Mouse (Mus musculus) macrophage (primary cell): ENCODE measurements around the gene Gm43064. TPM values are rescaled to one million over a fixed set of nuclear protein-coding genes. Genes with fewer than 3 reads are reported as not detected.
"Not testable (repeated sequence)": the region's sequence is repeated elsewhere in the genome, so short reads cannot be mapped to it uniquely, and the experiment has no call there.

Source experiments
- H3K27ac ChIP-seq: fragments of 350-480 bp; formaldehyde crosslinking; 2 replicates; pipeline ENCODE4 v1.9.0; 2021
- H3K36me3 ChIP-seq: fragments of 350-480 bp; formaldehyde crosslinking; 2 replicates; pipeline ENCODE4 v1.9.0; 2021; ENCODE audit errors: inconsistent target
- H3K4me3 ChIP-seq: fragments of 350-480 bp; formaldehyde crosslinking; 2 replicates; pipeline ENCODE4 v1.9.0; 2021; ENCODE audit errors: inconsistent target
- H3K79me2 ChIP-seq: fragments of 350-480 bp; formaldehyde crosslinking; 2 replicates; pipeline ENCODE4 v1.9.0; 2021; ENCODE audit errors: inconsistent target
- WGBS: methylation state at CpG from one replicate; pipeline ENCODE4 v1.1.7; 2026; ENCODE audit warnings: inconsistent platforms; ENCODE audit not compliant: missing documents; 5-methylcytosine and 5-hydroxymethylcytosine counted together
- polyA plus RNA-seq: library from polyadenylated mRNA; stranded (reverse); fragments of 250-400 nt; gene quantifications from 3 replicates; pipeline ENCODE4 v1.2.4, GENCODE M21; 2018; ENCODE audit warnings: inconsistent platforms

Gm43064 gene
- polyA plus RNA-seq, 1 experiment from 2014 or later, result not detected

DNA sequence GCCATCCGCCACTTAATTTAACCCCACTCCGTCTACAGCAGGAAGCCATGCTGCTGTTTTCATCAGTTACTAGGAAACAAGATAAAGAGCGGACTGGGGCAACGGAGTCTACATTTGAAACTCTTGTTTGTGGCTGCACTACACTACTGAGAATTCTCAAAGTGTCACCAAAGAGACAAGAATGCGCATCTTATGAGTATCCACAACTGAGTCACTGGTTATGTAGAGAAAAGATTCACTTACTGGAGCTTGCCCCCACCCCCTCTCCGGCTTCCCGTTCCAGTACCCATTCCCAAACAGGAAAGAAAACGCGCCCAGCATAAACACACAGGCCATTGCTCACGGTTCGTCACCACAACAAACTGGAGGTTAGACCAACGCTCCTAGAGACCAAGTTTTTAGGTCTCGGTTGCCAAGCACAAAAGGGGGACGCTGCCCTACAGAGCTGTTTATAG lies 19.5 kb upstream of the Gm43064 start:
- Histone ChIP-seq H3K4me3 (peak overlapping the region; percentile 88), H3K36me3 (no peaks in the 10 kb centered on the region), H3K27ac (peak overlapping the region; percentile 60), H3K79me2 (peaks cover 58% of the 10 kb centered on the region)
- WGBS, result under 1% methylated on average over 14 of the region's 14 CpGs

DNA sequence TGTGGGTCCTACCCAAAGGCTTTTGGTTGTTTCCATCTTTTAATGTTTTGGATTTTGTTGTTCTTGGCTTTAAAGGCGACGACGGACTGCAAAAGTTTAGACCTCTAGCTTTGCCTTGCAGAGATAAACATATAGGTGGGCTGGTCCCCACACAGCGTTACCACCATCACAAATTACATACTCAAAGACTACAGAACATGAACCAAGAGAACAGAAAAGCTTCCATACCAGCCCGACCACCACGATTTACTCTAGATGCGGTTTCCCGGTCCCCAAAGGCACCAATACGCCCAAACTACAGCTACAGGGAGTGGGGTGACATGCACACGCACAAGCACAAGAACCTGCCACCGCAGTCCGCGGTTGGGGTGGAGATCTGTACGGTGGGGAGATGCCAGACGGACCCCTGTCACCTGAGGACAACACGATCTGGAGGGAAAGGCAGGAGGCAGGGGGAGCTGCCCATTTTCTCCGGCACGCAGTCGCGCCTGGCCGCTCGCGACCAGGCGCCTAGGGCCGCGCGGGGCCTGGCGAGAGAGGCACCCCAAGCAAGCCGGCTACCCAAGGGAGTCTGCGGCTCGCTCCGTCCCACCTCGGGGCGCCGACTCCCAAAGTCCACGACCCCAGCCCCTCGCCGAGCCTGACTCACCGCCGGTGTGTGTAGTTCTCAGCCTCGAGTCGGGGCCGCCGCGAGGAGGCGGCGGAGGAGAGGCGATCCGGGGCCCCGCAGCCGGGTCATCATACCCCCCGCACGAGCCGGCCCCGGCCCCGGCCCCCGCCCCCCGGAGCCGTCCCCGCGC lies 18.8 kb upstream of the Gm43064 start:
- WGBS, result under 1% methylated on average over 47 of the region's 61 CpGs
- peak overlapping the region; percentile 60 for H3K27ac ChIP-seq
- peak overlapping the region; percentile 88 for H3K4me3 ChIP-seq
- H3K36me3 ChIP-seq, result no peaks in the 10 kb centered on the region
- peaks cover 51% of the 10 kb centered on the region for H3K79me2 ChIP-seq

DNA sequence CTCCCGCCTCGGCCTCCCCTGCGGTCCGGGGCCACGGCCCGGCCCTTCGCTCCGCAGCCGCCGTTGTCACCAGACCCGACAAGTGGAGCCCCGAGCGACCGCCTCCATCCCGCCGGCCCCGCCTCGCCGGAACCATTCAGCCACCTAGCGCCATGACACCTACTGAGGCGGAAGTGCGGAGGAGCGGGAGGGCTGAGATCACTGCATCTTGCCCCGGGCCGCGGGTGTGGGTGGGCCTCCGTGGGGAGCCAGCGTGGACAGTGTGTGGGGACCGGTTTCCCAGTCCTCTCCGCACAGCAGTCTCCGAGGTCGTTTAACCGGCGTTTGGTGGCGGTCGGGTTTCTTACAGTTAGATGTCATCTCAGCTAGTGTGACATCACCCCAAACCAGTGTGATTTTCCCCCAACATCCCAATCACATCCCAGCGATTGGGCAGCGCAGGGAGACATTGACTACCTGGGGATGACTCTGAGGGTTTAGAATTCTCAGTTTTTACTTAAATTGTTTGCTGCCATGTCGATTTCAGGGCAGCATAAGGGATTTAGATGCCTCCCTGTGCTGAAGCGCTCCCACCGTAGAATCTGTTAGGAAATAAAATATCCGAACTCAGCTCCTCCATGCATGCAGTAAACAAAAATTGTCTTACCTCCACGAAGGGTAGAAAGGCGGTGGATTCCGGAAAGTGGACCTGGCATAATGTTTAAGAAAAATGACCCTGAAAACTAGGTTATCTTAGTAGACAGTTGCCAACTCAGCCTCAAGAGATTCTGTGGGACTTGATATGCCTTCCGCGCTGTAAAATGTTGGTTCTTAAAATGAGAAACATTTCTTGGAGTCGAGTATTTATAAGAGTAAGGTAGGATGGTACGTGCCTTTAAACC lies 17.9 kb upstream of the Gm43064 start, which contains the start of gene Hipk1:
TSS of gene Hipk1 (minus strand) at position 334 of the 881 bp plus-strand sequence.
- peaks cover 42% of the 10 kb centered on the region for H3K79me2 ChIP-seq
- 18% methylated on average over 42 of the region's 49 CpGs for whole genome bisulfite sequencing
- H3K4me3 ChIP-seq, result peak within 1 kb of the TSS; percentile 88
- H3K27ac ChIP-seq, result peak within 1 kb of the TSS; percentile 61
- no peaks in the 10 kb centered on the region for H3K36me3 ChIP-seq

DNA sequence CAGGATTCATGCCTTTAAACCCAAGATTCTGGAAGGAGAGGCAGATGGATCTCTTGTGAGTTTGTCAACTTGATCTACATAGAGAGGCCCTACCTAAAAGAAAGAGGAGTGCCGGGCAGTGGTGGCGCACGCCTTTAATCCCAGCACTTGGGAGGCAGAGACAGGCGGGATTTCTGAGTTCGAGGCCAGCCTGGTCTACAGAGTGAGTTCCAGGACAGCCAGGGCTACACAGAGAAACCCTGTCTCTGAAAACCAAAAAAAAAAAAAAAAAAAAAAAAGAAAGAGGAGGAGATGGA lies 17.3 kb upstream of the Gm43064 start:
- H3K27ac ChIP-seq, H3K4me3 ChIP-seq, H3K36me3 ChIP-seq: not testable (repeated sequence)
- 96% methylated on average over 3 of the region's 5 CpGs for WGBS
- peaks cover 36% of the 10 kb centered on the region for H3K79me2 ChIP-seq

DNA sequence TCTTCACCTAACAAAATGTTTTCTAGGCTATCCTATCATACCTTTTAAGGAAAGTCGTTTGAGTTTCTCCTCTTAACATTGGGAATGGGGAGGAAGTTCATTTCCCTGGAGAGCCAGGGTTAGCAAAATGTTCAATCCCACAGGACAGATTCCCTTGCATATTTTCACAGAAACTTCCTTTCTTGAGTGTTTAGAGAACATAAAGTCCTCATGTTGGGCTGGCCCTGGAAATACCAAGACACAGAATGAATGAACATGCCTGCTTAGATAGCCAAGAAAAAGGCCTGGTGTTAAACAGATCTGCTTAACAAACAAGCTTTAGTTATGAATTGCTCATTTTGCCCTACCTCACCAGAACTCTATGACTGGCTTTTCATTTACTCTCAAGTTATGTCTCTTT lies 16.8 kb upstream of the Gm43064 start:
- WGBS, result 71% methylated on average over 1 of the region's 1 CpGs
- Histone ChIP-seq H3K4me3 (no peak overlapping the region), H3K36me3 (no peaks in the 10 kb centered on the region), H3K27ac (no peak overlapping the region), H3K79me2 (peaks cover 31% of the 10 kb centered on the region)

DNA sequence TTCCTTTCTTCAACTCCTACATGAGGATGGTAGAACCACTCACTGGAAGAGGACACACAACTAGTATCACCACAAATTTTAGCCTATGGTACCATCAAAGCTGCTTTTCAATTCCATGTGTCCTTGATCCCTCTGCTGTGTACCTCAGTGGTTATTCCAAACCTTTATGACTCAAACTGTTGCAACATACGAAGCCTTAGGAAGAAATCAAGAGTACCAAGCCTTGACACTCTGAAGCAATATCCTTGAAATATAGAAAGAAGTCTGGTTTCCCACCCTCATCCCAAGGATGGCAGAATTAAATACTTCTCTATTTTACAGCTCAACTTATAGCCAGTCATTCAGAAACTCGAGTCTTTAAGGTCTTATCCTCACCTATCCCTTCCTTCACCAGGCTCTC lies 13.0 kb upstream of the Gm43064 start:
- no peak overlapping the region for H3K4me3 ChIP-seq
- H3K79me2 ChIP-seq, result no peaks in the 10 kb centered on the region
- H3K36me3 ChIP-seq, result no peaks in the 10 kb centered on the region
- no peak overlapping the region for H3K27ac ChIP-seq
- WGBS, result 35% methylated on average over 2 of the region's 2 CpGs

DNA sequence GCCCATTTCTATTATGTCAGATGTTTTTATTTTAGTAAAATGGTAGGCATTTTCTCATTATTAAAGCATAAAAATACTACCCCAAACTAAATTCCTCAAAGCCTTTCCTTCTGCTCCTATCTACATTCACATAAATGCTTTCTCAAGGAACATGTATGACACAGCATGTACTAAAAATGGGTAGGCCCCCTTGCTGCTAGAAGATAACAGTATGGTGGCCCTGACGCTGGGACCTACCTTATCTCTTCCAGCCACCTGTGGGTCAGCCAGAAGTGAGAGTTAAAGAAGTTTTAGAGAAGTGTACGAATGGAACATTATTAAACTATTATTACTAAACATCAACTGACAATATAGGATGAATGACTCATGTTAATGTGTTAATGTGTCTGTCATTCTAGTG lies 9.9 kb upstream of the Gm43064 start:
- Histone ChIP-seq H3K27ac (no peak overlapping the region), H3K36me3 (no peaks in the 10 kb centered on the region; the same call in 1 of the 2 replicates), H3K4me3 (no peak overlapping the region), H3K79me2 (peaks cover 12% of the 10 kb centered on the region; the same call in 1 of the 2 replicates)
- 43% methylated on average over 2 of the region's 2 CpGs for WGBS

DNA sequence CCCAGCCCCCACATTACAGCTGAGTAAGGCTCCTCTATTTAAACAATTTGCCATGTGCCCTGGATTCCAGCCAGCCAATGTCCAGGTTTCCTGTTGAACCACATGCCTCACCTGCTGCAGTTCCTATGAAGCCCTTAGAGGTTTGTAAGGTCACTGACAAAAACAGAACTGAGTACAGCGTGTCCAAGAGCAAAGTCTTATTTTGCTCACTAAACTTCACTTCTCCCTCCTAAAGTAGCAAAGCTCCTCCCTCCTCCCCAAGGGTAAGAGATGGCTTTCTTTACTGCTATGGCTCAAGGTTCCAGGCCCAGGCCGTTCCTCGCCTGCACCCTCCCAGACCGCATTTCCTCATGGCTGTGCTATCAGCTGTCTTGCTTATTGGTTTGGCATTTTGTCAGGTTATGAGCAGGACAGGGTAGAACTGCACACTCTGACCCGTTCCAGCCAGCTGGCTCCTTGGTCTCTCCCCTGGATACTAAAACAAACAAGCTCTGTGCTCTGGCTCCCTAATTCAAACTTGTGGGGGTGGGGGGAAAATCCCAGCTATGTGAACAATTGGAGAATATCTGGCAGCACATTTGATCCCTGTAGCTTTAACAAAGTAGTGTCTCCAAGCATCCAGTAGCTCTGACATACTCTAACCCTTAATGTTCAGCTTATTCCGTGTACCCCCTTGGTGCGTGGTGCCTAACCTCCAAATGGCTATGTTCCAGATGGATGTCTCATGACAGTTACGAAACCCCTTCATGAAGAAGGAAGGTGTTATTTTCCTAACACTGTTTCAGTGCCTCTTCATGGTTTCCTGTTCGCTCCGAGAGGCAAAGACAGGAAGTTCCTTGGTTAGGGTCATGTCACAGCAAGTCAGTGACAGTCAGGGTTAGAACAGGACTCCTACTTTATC lies 7.5 kb upstream of the Gm43064 start:
- Histone ChIP-seq H3K4me3 (no peak overlapping the region), H3K79me2 (peaks cover 27% of the 10 kb centered on the region; the same call in 1 of the 2 replicates), H3K27ac (peak overlapping the region; percentile 98), H3K36me3 (no peaks in the 10 kb centered on the region; the same call in 1 of the 2 replicates)
- 2% methylated on average over 10 of the region's 10 CpGs for WGBS

DNA sequence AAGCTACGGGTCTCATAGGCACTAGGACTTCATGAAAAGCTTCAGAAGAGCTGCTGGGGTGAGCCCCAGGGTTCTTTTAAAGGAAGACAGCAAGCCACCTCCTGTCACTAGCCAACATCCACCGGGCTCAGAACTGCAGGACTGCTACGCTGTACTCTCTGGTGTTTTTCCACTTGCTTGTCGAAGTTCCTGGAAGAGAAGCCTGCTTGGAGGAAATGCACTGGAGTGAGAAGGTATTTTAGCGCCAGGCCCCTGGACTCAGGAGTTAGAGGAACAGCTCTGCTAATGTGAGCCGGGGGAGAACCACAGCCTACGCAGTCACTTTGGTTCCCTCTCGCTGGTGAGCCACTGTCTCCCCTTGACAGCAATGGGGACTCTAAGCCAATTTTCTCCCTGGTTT lies 6.5 kb upstream of the Gm43064 start:
- Histone ChIP-seq H3K27ac (peak overlapping the region; percentile 98), H3K79me2 (peaks cover 37% of the 10 kb centered on the region), H3K4me3 (no peak overlapping the region), H3K36me3 (no peaks in the 10 kb centered on the region; the same call in 1 of the 2 replicates)
- 27% methylated on average over 8 of the region's 8 CpGs for WGBS

DNA sequence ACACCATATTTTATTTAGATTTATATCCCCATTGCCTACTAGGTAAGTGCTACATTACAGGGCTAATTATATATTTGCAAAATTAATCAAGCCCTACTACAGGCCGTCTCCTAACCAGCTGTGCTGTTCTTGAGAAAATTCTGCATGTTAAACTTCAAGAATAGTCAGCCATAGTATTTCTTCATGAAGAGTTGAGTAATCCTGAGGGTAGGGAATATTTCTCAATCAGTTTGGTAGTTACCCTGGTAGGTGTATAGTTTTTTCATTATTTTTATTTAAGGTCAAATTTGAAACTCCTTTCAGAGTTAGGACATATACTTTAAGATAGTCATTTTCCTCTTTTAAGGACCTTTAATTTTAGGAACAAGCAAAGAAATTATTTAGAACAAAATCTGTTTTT lies 3.7 kb upstream of the Gm43064 start:
- Histone ChIP-seq H3K4me3 (no peak overlapping the region), H3K79me2 (peaks cover 55% of the 10 kb centered on the region), H3K36me3 (no peaks in the 10 kb centered on the region; the same call in 1 of the 2 replicates), H3K27ac (peak overlapping the region; percentile 31)
- 50% methylated on average over 1 of the region's 1 CpGs for WGBS

DNA sequence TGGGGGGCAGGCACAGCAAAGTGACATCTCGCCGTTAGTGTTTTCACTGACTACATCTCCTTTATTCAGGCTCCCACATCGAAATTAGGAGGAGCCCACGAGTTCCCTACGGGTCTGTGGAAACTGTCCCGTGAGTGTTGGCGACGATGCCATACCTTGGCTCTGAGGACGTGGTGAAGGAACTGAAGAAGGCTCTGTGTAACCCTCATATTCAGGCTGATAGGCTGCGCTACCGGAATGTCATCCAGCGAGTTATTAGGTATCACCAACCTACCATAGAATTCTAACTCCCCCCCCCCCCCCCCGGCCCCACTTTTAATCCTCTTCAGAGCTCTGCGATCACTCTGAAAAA lies 402 bp downstream of the Gm43064 start:
- under 1% methylated on average over 13 of the region's 14 CpGs for WGBS
- Histone ChIP-seq H3K4me3 (peak overlapping the region; percentile 78), H3K27ac (peak overlapping the region; percentile 83), H3K79me2 (peaks cover 51% of the 10 kb centered on the region), H3K36me3 (peaks cover 23% of the 10 kb centered on the region)

DNA sequence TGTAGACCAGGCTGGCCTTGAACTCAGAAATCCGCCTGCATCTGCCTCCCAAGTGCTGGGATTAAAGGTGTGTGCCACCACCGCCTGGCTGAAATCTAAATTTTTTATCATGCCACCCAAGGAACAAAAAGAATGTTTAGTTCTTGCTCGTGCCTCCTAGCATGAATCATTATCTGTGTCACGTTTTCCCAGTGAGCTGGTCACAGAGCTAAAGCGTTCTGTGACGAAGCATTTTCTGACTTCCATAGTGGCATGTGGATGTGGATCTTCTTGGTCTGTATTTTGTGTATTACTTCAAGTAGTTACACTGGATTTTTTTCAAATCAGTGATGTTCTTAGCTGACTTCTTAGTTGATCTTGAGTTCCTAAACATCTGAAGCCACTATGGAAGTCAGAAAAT lies 1.6 kb downstream of the Gm43064 start:
- Histone ChIP-seq H3K4me3 (no peak overlapping the region), H3K27ac (no peak overlapping the region), H3K79me2 (peaks cover 45% of the 10 kb centered on the region), H3K36me3 (peaks cover 30% of the 10 kb centered on the region)
- WGBS, result 94% methylated on average over 6 of the region's 6 CpGs

DNA sequence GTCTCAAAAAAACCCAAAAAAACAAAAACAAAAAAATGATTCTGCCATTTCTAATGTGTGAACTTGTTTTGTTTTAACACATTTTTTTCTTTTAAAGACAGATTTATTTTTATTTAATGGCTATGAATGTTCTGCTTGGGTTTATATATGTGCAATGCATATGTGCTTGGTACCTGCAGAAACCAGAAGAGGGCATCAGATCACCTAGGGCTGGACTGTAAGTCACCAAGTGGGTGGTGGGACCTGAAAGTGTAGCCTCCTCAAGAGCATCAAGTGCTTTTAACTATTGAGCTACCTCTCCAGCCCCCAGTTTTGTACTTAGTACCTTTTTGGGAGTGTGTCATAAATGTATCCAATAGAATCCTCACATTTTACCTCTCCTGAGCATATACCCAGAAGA lies 18.2 kb downstream of the Gm43064 start:
- H3K27ac ChIP-seq, result no peak overlapping the region
- no peak overlapping the region for H3K4me3 ChIP-seq
- H3K79me2 ChIP-seq, result no peaks in the 10 kb centered on the region
- no peaks in the 10 kb centered on the region for H3K36me3 ChIP-seq

DNA sequence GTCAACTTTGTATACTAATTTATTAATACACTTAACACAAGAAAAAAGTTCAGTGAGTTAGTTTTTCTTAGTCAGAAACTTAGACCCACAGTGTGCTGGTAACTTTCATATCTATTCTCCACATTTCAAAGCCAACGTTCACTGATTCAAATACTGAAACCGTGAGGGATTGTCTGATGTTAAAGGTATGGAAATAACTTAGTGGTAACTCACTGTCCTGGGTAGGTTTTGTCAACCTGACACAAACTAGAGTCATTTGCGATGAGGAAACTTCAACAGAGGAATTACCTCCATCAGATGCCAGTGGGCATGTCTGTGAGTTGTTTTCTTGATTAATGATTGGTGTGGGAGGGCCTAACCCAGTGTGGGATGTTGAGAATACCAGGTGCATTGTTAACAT lies 19.7 kb downstream of the Gm43064 start:
- WGBS, result 85% methylated on average over 3 of the region's 3 CpGs
- no peaks in the 10 kb centered on the region for H3K36me3 ChIP-seq
- no peak overlapping the region for H3K27ac ChIP-seq
- H3K79me2 ChIP-seq, result no peaks in the 10 kb centered on the region
- H3K4me3 ChIP-seq, result no peak overlapping the region
